Mouse (Mus musculus) ES-E14 (cell line): ENCODE data around the gene Bsdc1. TPM values are rescaled to one million over a fixed set of nuclear protein-coding genes. Genes with fewer than 3 reads are reported as not detected.

ENCODE experiments used
- DNase-seq: peaks from one replicate; pipeline ENCODE4 v3.0.0-alpha.2; 2013; ENCODE audit warnings: low read depth, low spot score
- H3K27ac ChIP-seq: 2 replicates; pipeline ENCODE4 v1.5.1; 2012; ENCODE audit warnings: low read depth, mild to moderate bottlenecking, low read length, moderate library complexity, mixed read lengths; ENCODE audit not compliant: poor library complexity, insufficient read depth, severe bottlenecking
- H3K36me3 ChIP-seq: 2 replicates; pipeline ENCODE4 v1.6.1; 2012; ENCODE audit warnings: mild to moderate bottlenecking, low read length, moderate library complexity, mixed read lengths; ENCODE audit not compliant: control insufficient read depth, poor library complexity, insufficient read depth, severe bottlenecking
- H3K4me1 ChIP-seq, 2 experiments: fragments of 150-350 bp in 1 of 2; sonication (generic) in 1 of 2; 2 replicates each; pipeline ENCODE4 v1.6.1; 2012; ENCODE audit warnings: low read length in 2 of 2, mild to moderate bottlenecking in 1 of 2, mixed read lengths in 1 of 2; ENCODE audit not compliant: control insufficient read depth in 2 of 2, insufficient read depth in 2 of 2, poor library complexity in 1 of 2
- H3K4me3 ChIP-seq, 2 experiments: fragments of 150-350 bp in 1 of 2; sonication (generic) in 1 of 2; 2 replicates each; pipeline ENCODE4 v1.5.1; 2012; ENCODE audit warnings: low read length in 2 of 2, low read depth in 1 of 2, mild to moderate bottlenecking in 1 of 2, mixed read lengths in 1 of 2; ENCODE audit not compliant: insufficient read depth in 1 of 2, poor library complexity in 1 of 2, severe bottlenecking in 1 of 2
- H3K9ac ChIP-seq: 2 replicates; pipeline ENCODE4 v1.6.1; 2012; ENCODE audit warnings: low read depth, mild to moderate bottlenecking, low read length, mixed read lengths; ENCODE audit not compliant: poor library complexity, insufficient read depth, severe bottlenecking
- H3K9me3 ChIP-seq: fragments of 150-350 bp; sonication (generic); 2 replicates; pipeline ENCODE4 v1.6.1; 2012; ENCODE audit warnings: low read depth, mild to moderate bottlenecking, low read length; ENCODE audit not compliant: control insufficient read depth, insufficient read depth
- CHD2 ChIP-seq: IDR thresholded peaks from 2 replicates; pipeline ENCODE4 v1.6.1; 2014; ENCODE audit warnings: mild to moderate bottlenecking, low read depth, low read length, inconsistent platforms
- HCFC1 ChIP-seq: IDR thresholded peaks from 2 replicates; pipeline ENCODE4 v1.6.1; 2012; ENCODE audit warnings: low read length, inconsistent platforms, borderline replicate concordance; ENCODE audit not compliant: insufficient read depth
- MAFK ChIP-seq: IDR thresholded peaks from 2 replicates; pipeline ENCODE4 v1.6.1; 2014; ENCODE audit warnings: mild to moderate bottlenecking, low read depth, low read length, inconsistent platforms; ENCODE audit not compliant: insufficient read depth
- ZC3H11A ChIP-seq: IDR thresholded peaks from 2 replicates; pipeline ENCODE4 v1.6.1; 2012; ENCODE audit warnings: low read depth, mild to moderate bottlenecking, inconsistent platforms, low read length, borderline replicate concordance
- ZNF384 ChIP-seq: IDR thresholded peaks from 2 replicates; pipeline ENCODE4 v1.6.1; 2012; ENCODE audit warnings: low read depth, low read length, inconsistent platforms
- in situ Hi-C, 2 experiments: fragments of 600-800 bp; cut with MboI; formaldehyde crosslinking; loops; one replicate each; pipeline ENCODE4 v1.15.1; 2025; ENCODE audit warnings: low sequenced_read_pairs in 2 of 2, inconsistent platforms in 1 of 2; ENCODE audit not compliant: unreplicated experiment in 2 of 2
- total RNA-seq: library from RNA; depleted of rRNA; stranded (reverse); fragments of 300-350 nt; gene quantifications from 2 replicates; pipeline ENCODE4 v1.2.3, GENCODE M21; 2012

Bsdc1 gene
- total RNA-seq, 1 experiment, result 33.3 TPM

DNA sequence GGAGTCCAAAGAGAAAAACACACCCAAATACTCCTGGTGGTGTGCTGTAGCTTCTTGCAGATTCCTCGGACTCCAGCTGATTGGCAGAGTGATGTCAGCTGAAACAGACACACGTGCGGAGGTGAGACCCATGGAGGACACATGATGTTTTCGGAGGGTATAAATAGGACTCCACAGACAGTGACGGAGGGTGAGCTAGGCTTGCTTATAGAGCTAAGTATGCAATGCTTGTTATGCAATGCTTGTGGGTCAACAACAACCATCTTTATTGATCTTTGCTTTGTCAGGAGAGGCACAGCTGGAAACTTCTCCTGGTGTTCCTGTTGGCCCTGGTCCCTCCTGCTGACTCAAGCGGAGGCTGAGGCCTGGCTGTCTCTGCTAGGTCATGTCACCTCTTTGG lies 12.7 kb upstream of the Bsdc1 start:
- no peak for TF ChIP-seq HCFC1
- no peak for TF ChIP-seq ZNF384
- TF ChIP-seq MAFK, result no peak
- no peak for TF ChIP-seq ZC3H11A
- TF ChIP-seq CHD2, result no peak
- Histone ChIP-seq H3K9ac (no peak overlapping the region), H3K36me3 (no peaks in the 10 kb centered on the region), H3K4me3 (no peak overlapping the region), H3K9me3 (no peaks in the 10 kb centered on the region), H3K4me1 (no peaks in the 10 kb centered on the region), H3K27ac (no peak overlapping the region)
- in situ Hi-C loops, result no loop called here
- DNase-seq, result no peak

DNA sequence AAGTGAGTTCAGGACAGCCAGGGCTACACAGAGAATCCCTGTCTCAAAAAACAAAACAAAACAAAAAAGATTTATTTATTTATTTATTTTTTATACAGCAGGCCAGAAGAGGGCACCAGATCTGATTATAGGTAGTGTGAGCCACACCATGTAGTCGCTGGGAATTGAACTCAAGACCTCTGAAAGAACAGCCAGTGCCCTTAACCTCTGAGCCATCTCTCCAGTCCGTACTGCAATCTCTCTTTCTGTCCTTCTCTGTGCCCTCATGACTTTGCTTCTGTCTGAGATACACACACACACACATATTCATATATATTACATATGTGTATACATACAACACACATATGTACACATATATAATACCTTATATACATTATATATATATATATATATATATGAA lies 10.5 kb upstream of the Bsdc1 start:
- no peak for TF ChIP-seq ZC3H11A
- no peak for TF ChIP-seq MAFK
- TF ChIP-seq ZNF384, result no peak
- TF ChIP-seq HCFC1, result no peak
- TF ChIP-seq CHD2, result no peak
- no peak overlapping the region for H3K9ac ChIP-seq
- no peak for DNase-seq
- H3K36me3 ChIP-seq, result no peaks in the 10 kb centered on the region
- H3K27ac ChIP-seq, result no peak overlapping the region
- no peaks in the 10 kb centered on the region for H3K9me3 ChIP-seq
- in situ Hi-C loops, result loop anchor here in 1 of 2 experiments (10.0 kb wide), 1 partner anchor 96 kb away; no protein-coding TSS in a partner anchor
- H3K4me3 ChIP-seq, result no peak overlapping the region
- peaks cover 0 to 2% of the 10 kb centered on the region in 2 experiments; a peak in 1 of 4 replicates for H3K4me1 ChIP-seq

DNA sequence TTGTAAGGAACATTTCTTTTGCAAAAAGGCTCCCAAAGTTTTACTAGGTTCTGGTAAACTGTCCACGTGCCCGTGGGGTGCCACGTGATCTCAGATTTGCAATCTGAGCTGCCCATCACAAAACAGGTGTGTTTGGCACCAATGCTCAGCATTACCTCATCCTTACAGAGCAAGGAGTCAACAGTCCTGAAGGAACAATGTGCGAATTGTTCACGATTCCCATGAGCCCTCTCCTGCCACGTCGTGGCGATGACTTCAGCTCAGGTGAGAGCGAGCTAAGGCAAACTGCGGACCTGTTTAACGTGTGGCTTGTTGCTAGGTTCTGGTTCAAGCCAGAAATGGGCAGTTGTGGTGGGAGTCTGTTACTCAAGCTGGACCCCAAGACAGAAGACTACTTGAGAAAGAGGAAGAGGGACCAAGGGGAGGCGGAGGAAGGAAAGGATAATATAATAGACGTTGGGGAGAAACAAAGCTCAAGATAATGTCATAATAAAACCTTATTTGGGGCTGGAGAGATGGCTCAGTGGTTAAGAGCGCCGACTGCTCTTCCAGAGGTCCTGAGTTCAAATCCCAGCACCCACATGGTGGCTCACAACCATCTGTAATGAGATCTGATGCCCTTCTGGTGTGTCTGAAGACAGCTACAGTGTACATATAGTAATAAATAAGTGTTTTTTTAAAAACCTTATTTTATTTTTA lies 9.8 kb upstream of the Bsdc1 start:
- in situ Hi-C loops, result loop anchor here in 1 of 2 experiments (10.0 kb wide), 1 partner anchor 97 kb away; no protein-coding TSS in a partner anchor
- Histone ChIP-seq H3K9me3 (no peaks in the 10 kb centered on the region), H3K9ac (no peak overlapping the region), H3K4me3 (no peak overlapping the region), H3K4me1 (peaks cover 0 to 2% of the 10 kb centered on the region in 2 experiments; a peak in 1 of 4 replicates), H3K27ac (no peak overlapping the region), H3K36me3 (no peaks in the 10 kb centered on the region)
- TF ChIP-seq MAFK (no peak), CHD2 (no peak)
- DNase-seq, result no peak

DNA sequence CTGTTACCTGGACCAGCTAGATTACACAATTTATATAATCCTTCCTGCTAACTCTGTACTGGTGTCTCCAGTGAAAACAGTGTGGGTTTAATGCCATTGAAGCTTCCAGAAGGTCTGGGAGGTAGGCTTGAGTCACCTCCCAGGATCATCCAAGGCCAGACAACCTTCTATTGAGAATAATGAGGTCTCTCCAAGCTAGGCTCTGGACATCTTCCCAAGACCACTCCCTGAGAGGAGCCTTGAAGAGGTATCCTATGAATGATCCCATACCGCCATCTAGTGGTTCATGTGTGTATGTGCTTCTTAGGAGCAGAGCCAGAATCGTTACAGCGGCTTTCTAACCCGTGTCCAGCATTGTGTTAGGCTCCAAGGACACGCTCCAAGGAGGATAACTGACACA lies 6.1 kb upstream of the Bsdc1 start:
- H3K27ac ChIP-seq, result no peak overlapping the region
- H3K36me3 ChIP-seq, result no peaks in the 10 kb centered on the region
- no peak overlapping the region for H3K4me3 ChIP-seq
- in situ Hi-C loops, result loop anchor here (5.0 to 10.0 kb wide), 2 partner anchors 100 to 103 kb away; no protein-coding TSS in a partner anchor
- H3K4me1 ChIP-seq, result peaks cover 0 to 2% of the 10 kb centered on the region in 2 experiments; a peak in 1 of 4 replicates
- no peaks in the 10 kb centered on the region for H3K9me3 ChIP-seq
- no peak overlapping the region for H3K9ac ChIP-seq
- TF ChIP-seq CHD2 (no peak), ZC3H11A (peak; percentile 97; the same call in 1 of the 2 replicates)
- DNase-seq, result peak; percentile 93
